Mouse (Mus musculus) fat pad, adult 2 months (tissue): ENCODE measurements around the gene Zfp300.
A peak's percentile ranks its signal among the peaks of the same experiment; 100 is the strongest.

Experiments used
- DNase-seq: peaks from one replicate; pipeline ENCODE4 v3.0.0-alpha.2; 2011; ENCODE audit warnings: low read depth, low spot score; ENCODE audit errors: extremely low read depth

Gene Zfp300

DNA sequence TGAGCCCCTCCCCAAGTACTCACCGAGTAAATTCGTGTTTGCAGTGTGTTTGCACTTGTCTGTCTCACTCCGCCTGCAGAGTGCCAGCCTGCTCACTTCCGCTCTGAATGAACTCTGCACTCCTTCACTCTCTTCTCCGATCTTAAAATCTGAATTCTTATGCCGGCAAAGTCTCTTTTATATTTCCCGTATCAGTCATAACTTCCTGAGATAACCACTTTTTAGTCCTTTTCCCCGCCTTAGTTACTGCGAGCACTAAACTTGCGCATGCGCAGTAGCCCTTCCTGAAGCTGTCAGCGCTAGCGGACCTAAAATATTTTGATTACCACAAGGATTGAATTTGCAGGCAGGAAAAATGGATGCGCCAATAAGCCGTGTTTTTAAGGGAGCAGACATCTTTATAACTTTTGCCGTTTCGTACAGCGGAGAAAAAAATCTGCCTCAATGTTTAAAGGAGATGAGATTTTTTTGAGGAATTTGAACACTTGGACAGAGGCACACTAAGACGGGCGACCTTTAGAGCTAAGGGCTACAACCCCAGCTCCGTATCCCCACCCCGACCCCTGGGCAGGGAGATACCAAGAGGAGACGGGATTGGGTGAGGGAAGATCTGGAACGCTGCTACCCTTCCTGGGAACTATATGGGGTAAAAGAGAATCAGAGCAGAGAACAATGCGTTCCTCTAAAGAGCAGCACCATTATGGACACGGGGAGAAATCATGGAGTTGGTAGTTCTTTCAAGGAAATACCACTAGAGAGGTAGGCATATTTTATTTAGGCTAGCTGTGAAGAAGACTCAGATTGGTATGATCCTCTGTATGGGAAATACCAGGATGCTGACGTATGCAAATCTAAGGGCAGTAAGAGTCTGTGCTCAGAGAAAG lies at the start of gene Zfp300:
Gene Zfp300 (minus strand): TSS at position 545 of the 884 bp plus-strand sequence.
- DNase-seq: no peak

DNA sequence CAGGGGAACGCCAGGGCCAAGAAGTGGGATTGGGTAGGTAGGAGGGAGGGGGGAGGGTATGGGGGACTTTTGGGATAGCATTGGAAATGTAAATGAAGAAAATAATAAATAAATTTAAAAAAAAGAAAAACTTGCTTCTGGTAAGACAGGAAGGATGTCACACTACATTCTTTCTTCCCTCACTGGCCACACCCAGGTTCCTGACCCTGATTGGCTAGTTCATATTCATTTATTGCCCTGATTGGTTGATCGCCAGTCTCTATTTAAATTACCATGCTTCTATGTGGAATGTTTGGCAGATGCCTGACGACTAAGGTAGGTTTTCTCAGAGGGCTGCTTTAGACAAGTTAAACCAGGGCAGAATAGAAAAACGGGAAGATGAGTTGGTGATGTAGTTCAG lies 26.2 kb upstream of the Zfp300 start, which contains the start of gene Ssxa1:
Gene Ssxa1 (plus strand): TSS at position 301 of the 400 bp plus-strand sequence.
- DNase-seq: no peak

DNA sequence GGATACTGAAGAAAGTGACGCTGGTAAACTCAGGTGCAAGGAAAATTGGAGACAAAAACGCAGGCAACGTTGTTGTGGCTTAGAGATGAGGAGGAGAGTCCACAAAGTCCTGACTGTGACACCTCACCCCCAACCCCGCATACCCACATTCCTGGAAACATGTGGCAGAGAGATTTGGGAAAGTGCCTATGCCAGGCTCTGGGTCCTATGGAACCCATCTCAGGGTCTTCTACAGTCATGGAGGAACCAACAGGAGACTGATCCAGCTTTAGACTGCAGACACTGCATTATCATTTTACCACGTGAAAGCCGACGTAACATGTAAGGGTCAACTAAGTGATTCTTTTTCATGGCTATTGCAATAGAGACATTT lies 526 bp upstream of the Zfp300 start:
- DNase-seq: no peak

DNA sequence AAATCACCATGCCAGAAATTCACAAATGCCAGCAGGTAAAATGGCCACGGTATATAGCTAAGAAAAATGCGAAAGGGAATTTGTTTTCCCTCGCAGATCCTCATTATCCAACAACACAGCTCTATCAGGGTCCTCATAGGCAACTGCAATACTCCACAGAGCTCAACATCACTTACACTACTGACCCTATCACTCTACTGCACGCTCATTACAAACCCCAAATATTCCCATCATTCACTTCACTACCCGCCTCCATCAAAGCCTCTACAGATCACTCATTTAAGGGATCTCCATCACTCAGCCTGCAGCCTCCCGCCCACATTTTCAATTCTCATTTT lies 713 bp downstream of the Zfp300 start:
- DNase-seq: no peak

DNA sequence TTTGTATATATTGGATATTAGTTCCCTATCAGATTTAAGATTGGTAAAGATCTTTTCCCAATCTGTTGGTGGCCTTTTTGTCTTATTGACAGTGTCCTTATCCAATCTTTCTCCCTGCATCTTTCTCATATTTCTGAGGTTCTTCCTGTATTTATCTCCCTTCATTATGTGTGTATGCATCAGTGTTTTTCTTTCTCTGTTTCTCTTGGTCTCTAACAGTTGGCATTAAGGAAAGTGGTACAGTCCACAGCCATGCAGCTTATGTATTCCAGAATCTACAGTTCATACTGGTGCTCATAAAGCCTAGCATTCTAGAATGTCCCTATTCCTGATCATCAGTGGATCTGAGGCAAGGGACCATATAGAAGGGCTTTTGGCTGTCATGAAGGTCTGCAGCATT lies 21.2 kb downstream of the Zfp300 start, which contains the start of gene Spaca5:
Gene Spaca5 (plus strand): TSS at position 301 of the 400 bp plus-strand sequence.
- DNase-seq: no peak

DNA sequence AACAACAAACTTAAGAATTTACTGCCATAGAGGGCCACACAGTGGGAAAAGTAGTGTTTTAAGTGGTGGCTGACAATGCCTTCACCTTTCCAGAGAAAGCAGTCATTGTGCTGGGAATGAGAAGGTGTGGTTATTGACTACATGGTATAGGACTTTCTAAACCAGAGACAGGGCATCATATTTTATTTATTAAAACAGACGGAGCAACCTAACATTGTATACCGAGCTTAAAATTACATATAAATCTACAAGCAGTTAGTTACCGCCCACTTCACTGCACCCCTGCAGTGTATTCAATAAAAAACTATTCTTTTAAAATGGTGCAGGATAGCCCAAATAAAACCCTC lies 26.8 kb downstream of the Zfp300 start:
- DNase-seq: no peak

DNA sequence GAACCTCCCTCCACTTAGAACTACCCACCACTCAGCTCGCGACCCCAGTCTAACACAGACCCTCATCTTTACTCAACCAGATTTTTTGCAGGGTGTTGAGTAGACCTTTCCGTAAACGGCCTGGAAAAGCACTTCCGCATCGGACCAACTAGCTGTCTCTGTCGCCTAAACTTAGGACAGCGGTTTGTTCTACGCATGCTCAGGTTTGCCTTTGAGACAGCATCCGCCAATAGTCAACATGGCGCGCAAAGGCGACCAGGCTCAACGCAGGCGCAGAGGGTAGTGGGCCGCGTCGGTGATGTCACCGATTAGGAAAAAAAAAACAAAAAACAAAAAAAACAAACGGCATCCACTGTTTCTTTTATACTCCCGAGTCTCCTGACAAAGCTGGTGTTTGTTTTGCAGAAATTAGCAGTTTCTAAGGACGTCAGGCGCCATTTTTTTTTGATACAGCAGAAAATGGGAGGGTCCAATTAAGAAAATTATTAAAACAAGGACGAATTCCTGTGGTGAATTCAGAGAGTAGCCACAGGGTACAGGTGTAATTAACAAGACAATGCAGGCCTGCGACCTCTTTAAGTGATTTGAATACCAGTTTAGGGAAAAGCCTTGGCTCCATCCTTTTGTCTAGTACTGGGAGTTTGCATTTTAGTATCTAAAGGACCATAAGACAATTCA lies 27.3 kb downstream of the Zfp300 start, which contains the start of gene Zfp182:
Gene Zfp182 (minus strand): TSS at position 451 of the 678 bp plus-strand sequence.
- peak; percentile 18 for DNase-seq

DNA sequence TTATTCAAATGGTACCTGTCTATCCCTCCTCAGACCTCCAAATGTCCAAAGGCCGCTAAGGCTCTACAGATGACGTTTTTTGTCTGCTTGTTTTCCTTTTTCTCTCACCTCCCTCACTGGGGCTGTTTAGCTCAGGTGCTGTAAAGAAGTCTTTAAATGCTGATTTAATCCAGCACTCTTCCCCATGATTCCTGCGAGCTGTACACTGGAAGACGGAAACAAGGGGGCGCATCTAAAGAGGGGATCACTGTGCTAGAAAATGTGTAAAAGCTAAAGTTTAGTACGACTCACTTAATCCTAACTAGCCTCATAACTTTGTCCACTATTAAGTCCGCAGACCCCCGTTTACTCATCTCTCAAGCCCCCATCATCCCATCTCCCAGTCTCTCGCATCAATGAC lies 27.9 kb downstream of the Zfp300 start:
- DNase-seq: no peak
